Mouse (Mus musculus) liver, postnatal 0 days (tissue): Measurements from ENCODE around the gene Clybl.

Experiments used
- CTCF ChIP-seq: sonication (generic); IDR thresholded peaks from 2 replicates; pipeline ENCODE4 v1.5.1; 2016; ENCODE audit warnings: antibody characterized with exemption, low read depth
- EP300 ChIP-seq: IDR thresholded peaks from 2 replicates; pipeline ENCODE4 v1.6.1; 2016; ENCODE audit warnings: antibody characterized with exemption, low read depth, mild to moderate bottlenecking

GRCm38 (mm10) chr14:122412841-122413541, 231.5 kb downstream of the Clybl start:
- no peak for TF ChIP-seq EP300
- no peak for TF ChIP-seq CTCF
